Mouse (Mus musculus): ENCODE measurements around the gene Exoc1. TPM values are rescaled to one million over a fixed set of nuclear protein-coding genes. Genes with fewer than 3 reads are reported as not detected.

The Exoc1 gene
- polyA plus RNA-seq, 1 experiment, result 48.5 TPM

DNA sequence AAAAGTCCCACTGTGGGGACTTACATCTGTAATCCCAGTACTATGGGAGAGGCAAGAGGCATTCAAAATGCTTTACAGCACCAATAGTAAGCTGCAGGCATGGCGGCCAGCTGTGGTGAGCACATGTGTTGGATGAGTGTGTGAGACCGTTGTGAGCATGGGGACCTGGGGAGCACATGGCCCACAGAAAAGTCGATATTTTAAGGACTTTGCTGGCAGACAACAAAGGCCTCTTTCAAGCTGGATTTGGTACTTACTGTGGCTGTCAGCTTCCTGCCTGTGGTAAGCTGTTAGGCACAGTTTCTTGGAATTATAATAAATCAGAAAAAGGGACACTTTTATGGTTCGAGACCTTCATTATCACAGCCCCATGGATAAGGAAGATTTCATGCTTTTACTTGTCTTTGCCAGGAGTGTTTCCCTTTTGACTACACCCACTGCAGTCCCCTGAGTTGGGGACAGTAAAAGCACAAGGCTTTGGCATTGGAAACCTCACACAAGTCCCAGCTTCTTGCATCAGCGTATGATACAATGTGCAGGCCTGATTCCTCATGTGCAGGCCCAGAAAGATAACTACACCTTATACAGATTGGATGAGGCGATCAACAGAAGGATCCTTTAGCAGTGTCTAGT is 83.9 kb downstream of the Exoc1 start:
- Histone ChIP-seq H3K4me3 (ENCODE audit: low read depth, low read length) (no peak overlapping the region), H3K4me1 (ENCODE audit: control insufficient read depth, insufficient read depth, low read length) (no peaks in the 10 kb centered on the region), H3K27me3 (ENCODE audit: control insufficient read depth, insufficient read depth, low read length, poor library complexity, severe bottlenecking) (no peaks in the 10 kb centered on the region), H3K9me3 (replicated peaks; ENCODE audit: control insufficient read depth, insufficient read depth, low read length, poor library complexity, severe bottlenecking) (no peaks in the 10 kb centered on the region), H3K9ac (ENCODE audit: low read depth, poor library complexity, severe bottlenecking) (no peak overlapping the region), H3K36me3 (ENCODE audit: control insufficient read depth, insufficient read depth, low read length, poor library complexity, severe bottlenecking) (no peaks in the 10 kb centered on the region), H3K27ac (ENCODE audit: insufficient read depth, low read length) (no peak overlapping the region)
- TF ChIP-seq EP300 (IDR thresholded peaks at IDR 0.05; ENCODE audit: insufficient read depth, low read depth, low read length), result no peak
- no peak for TF ChIP-seq POLR2A (IDR thresholded peaks at IDR 0.05; ENCODE audit: insufficient read depth, low read length)
- TF ChIP-seq CTCF (IDR thresholded peaks at IDR 0.05; ENCODE audit: low read depth, low read length), result no peak

DNA sequence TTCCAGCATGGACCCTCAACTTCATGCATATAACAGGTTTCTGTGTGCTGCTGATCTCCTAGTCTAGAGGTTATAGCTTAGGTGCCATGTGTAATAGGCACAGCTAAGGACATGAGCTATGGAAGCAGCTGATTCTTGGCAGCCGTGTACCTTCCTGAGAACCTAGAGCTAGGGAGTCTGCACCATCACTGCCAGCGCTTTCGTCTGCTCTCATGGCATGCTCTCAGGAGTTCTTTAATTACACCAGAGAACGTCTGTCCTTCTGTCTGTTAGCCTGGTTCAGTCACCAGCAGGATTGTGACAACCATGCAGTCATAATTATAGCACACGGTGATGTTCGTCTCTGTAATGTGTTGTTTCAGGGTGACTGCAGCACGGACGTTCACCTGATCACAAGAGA is 86.2 kb downstream of the Exoc1 start:
- H3K27me3 ChIP-seq (ENCODE audit: control insufficient read depth, insufficient read depth, low read length, poor library complexity, severe bottlenecking), result no peaks in the 10 kb centered on the region
- no peak overlapping the region for H3K9ac ChIP-seq (ENCODE audit: low read depth, poor library complexity, severe bottlenecking)
- TF ChIP-seq CTCF (IDR thresholded peaks at IDR 0.05; ENCODE audit: low read depth, low read length) (no peak), POLR2A (IDR thresholded peaks at IDR 0.05; ENCODE audit: insufficient read depth, low read length) (no peak), EP300 (IDR thresholded peaks at IDR 0.05; ENCODE audit: insufficient read depth, low read depth, low read length) (no peak)
- H3K4me3 ChIP-seq (ENCODE audit: low read depth, low read length), result no peak overlapping the region
- H3K27ac ChIP-seq (ENCODE audit: insufficient read depth, low read length), result no peak overlapping the region
- no peaks in the 10 kb centered on the region for H3K4me1 ChIP-seq (ENCODE audit: control insufficient read depth, insufficient read depth, low read length)
- H3K36me3 ChIP-seq (ENCODE audit: control insufficient read depth, insufficient read depth, low read length, poor library complexity, severe bottlenecking), result no peaks in the 10 kb centered on the region
- H3K9me3 ChIP-seq (replicated peaks; ENCODE audit: control insufficient read depth, insufficient read depth, low read length, poor library complexity, severe bottlenecking), result no peaks in the 10 kb centered on the region

DNA sequence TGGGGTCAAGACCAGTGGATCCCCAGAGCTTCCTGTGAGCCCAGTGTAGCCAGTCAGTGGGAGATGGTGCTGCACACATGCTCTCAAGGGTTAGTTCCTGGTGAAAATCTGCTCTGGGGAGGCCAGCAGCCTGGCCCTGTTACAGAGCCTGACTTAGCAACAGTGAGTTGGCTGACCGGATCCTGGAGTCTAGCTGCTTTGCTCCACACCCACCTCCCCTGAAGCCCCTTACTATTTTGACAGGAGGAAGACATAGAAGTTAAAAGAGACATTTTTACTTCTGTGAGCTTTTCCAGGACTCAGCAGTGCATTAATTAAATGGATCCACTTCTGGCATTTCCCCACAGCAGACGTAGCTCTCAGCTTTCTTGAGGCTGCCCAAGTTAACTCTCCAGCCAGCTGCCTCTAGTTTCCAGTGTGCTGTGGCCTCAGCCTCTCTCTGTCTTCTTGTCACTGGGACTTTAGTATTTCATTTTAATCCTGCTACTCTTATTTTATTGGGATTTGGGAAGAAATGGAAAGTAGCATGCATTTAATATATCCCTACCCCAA is 87.2 kb downstream of the Exoc1 start:
- no peak for TF ChIP-seq POLR2A (IDR thresholded peaks at IDR 0.05; ENCODE audit: insufficient read depth, low read length)
- no peak for TF ChIP-seq CTCF (IDR thresholded peaks at IDR 0.05; ENCODE audit: low read depth, low read length)
- H3K36me3 ChIP-seq (ENCODE audit: control insufficient read depth, insufficient read depth, low read length, poor library complexity, severe bottlenecking), result no peaks in the 10 kb centered on the region

DNA sequence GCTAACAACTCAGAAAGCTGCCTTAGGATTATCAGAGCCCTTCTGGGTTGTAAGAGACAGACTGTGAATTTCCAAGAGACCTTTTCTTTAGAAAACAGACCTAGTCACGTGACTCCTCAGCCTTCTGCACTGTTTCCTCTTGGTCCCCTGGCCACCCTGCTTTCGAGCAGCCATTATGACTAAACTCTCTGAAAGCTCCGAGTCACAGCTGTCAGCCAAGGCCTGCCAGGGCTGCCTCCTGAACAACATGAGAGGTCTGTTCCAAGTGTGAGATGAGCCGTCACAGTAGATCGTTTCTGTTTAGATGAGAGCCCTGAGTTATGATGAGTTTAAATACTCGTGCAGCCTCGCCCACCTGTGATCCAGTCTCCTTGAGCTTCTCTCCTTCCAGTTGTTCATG is 89.6 kb downstream of the Exoc1 start:
- no peak for TF ChIP-seq POLR2A (IDR thresholded peaks at IDR 0.05; ENCODE audit: insufficient read depth, low read length)
- no peak for TF ChIP-seq EP300 (IDR thresholded peaks at IDR 0.05; ENCODE audit: insufficient read depth, low read depth, low read length)
- TF ChIP-seq CTCF (IDR thresholded peaks at IDR 0.05; ENCODE audit: low read depth, low read length), result no peak
- no peaks in the 10 kb centered on the region for H3K9me3 ChIP-seq (replicated peaks; ENCODE audit: control insufficient read depth, insufficient read depth, low read length, poor library complexity, severe bottlenecking)
- no peak overlapping the region for H3K27ac ChIP-seq (ENCODE audit: insufficient read depth, low read length)
- no peak overlapping the region for H3K9ac ChIP-seq (ENCODE audit: low read depth, poor library complexity, severe bottlenecking)
- no peaks in the 10 kb centered on the region for H3K27me3 ChIP-seq (ENCODE audit: control insufficient read depth, insufficient read depth, low read length, poor library complexity, severe bottlenecking)
- no peaks in the 10 kb centered on the region for H3K36me3 ChIP-seq (ENCODE audit: control insufficient read depth, insufficient read depth, low read length, poor library complexity, severe bottlenecking)
- no peaks in the 10 kb centered on the region for H3K4me1 ChIP-seq (ENCODE audit: control insufficient read depth, insufficient read depth, low read length)
- no peak overlapping the region for H3K4me3 ChIP-seq (ENCODE audit: low read depth, low read length)

More for the DNA sequence above, 87.2 kb downstream of the Exoc1 start:
- no peaks in the 10 kb centered on the region for H3K9me3 ChIP-seq (replicated peaks; ENCODE audit: control insufficient read depth, insufficient read depth, low read length, poor library complexity, severe bottlenecking)
- no peaks in the 10 kb centered on the region for H3K27me3 ChIP-seq (ENCODE audit: control insufficient read depth, insufficient read depth, low read length, poor library complexity, severe bottlenecking)
- H3K27ac ChIP-seq (ENCODE audit: insufficient read depth, low read length), result no peak overlapping the region
- no peak overlapping the region for H3K9ac ChIP-seq (ENCODE audit: low read depth, poor library complexity, severe bottlenecking)
- no peak overlapping the region for H3K4me3 ChIP-seq (ENCODE audit: low read depth, low read length)
- no peaks in the 10 kb centered on the region for H3K4me1 ChIP-seq (ENCODE audit: control insufficient read depth, insufficient read depth, low read length)

Other genes with a start within 250 kb of the Exoc1 start
- 14.8 and 17.0 TPM in 2 replicates for gene Clock, start 224.5 kb upstream of the Exoc1 start, polyA plus RNA-seq (2011; ENCODE audit: insufficient read depth, insufficient read length, low read depth, missing spikeins)
- 1.2 and 1.3 TPM in 2 replicates for gene Pdcl2, start 198.2 kb upstream of the Exoc1 start, polyA plus RNA-seq (2011; ENCODE audit: insufficient read depth, insufficient read length, low read depth, missing spikeins)
- not detected in 2 replicates for gene Nmu, start 165.5 kb upstream of the Exoc1 start, polyA plus RNA-seq (2011; ENCODE audit: insufficient read depth, insufficient read length, low read depth, missing spikeins)
- not detected in 2 replicates for gene Gm7271, start 45.3 kb upstream of the Exoc1 start, polyA plus RNA-seq (2011; ENCODE audit: insufficient read depth, insufficient read length, low read depth, missing spikeins)
- gene Cep135, start 59.4 kb downstream of the Exoc1 start, polyA plus RNA-seq (2011; ENCODE audit: insufficient read depth, insufficient read length, low read depth, missing spikeins), result 8.4 and 10.8 TPM in 2 replicates
- gene C530008M17Rik, start 127.2 kb downstream of the Exoc1 start, polyA plus RNA-seq (2011; ENCODE audit: insufficient read depth, insufficient read length, low read depth, missing spikeins), result 3.3 and 5.1 TPM in 2 replicates